Mouse (Mus musculus) forebrain, embryonic 11.5 days (tissue): ENCODE results near the gene Comp. TPM values are rescaled to one million over a fixed set of nuclear protein-coding genes. Genes with fewer than 3 reads are reported as not detected.

Source experiments
- ATAC-seq: fragments of 200-750 bp; cut with Nextera tagmentation; replicated peaks from 2 replicates; pipeline ENCODE4 v1.8.0; 2017; ENCODE audit warnings: moderate TSS enrichment; ENCODE audit not compliant: low FRiP score
- DNase-seq: peaks from one replicate; pipeline ENCODE4 v3.0.0-alpha.2; 2017; ENCODE audit warnings: low spot score
- H3K27ac ChIP-seq: fragments of 300-500 bp; sonication (generic); 2 replicates; pipeline ENCODE4 v1.5.1; 2014; ENCODE audit warnings: low read depth, low read length
- H3K27me3 ChIP-seq: fragments of 300-500 bp; sonication (generic); 2 replicates; pipeline ENCODE4 v1.6.1; 2014; ENCODE audit warnings: mild to moderate bottlenecking, low read length, mixed read lengths; ENCODE audit not compliant: control insufficient read depth, insufficient read depth
- H3K36me3 ChIP-seq: fragments of 300-500 bp; sonication (generic); 2 replicates; pipeline ENCODE4 v1.6.1; 2014; ENCODE audit warnings: mild to moderate bottlenecking, low read length, moderate library complexity, mixed read lengths; ENCODE audit not compliant: control insufficient read depth, insufficient read depth
- H3K4me1 ChIP-seq: fragments of 300-500 bp; sonication (generic); replicated peaks from 2 replicates; pipeline ENCODE4 v1.6.1; 2014; ENCODE audit warnings: low read length, mixed read lengths; ENCODE audit not compliant: control insufficient read depth, insufficient read depth
- H3K4me2 ChIP-seq: fragments of 300-500 bp; sonication (generic); 2 replicates; pipeline ENCODE4 v1.6.1; 2014; ENCODE audit warnings: low read depth, mild to moderate bottlenecking, low read length, moderate library complexity, mixed read lengths; ENCODE audit not compliant: severe bottlenecking
- H3K4me3 ChIP-seq: fragments of 300-500 bp; sonication (generic); 2 replicates; pipeline ENCODE4 v1.5.1; 2014; ENCODE audit warnings: low read depth, low read length
- H3K9ac ChIP-seq: fragments of 300-500 bp; sonication (generic); 2 replicates; pipeline ENCODE4 v1.6.1; 2014; ENCODE audit warnings: low read length
- H3K9me3 ChIP-seq: fragments of 300-500 bp; sonication (generic); 2 replicates; pipeline ENCODE4 v1.6.1; 2016; ENCODE audit warnings: low read length, mixed read lengths; ENCODE audit not compliant: control insufficient read depth
- WGBS: fragments of 180-500 bp; shearing (Covaris S2); extraction: QIAGEN DNeasy Blood & Tissue Kit; methylation state at CpG from one replicate; pipeline ENCODE4 v1.1.7; 2014; 5-methylcytosine and 5-hydroxymethylcytosine counted together
- polyA plus RNA-seq: library from polyadenylated mRNA; unstranded; fragments of >200 nt; fragmentation: Nextera tagmentation; extraction: Ambion mirVana; gene quantifications from 2 replicates; pipeline ENCODE4 v1.2.1, GENCODE M21; 2014

The Comp gene
- polyA plus RNA-seq, 1 experiment from 2014 or later = 0.56 TPM

- Histone ChIP-seq H3K9ac (no peak overlapping the region), H3K36me3 (no peaks in the 10 kb centered on the region; the same call in 1 of the 2 replicates), H3K4me2 (no peak overlapping the region), H3K4me3 (no peak overlapping the region), H3K4me1 (no peaks in the 10 kb centered on the region), H3K27ac (no peak overlapping the region), H3K27me3 (no peaks in the 10 kb centered on the region), H3K9me3 (no peaks in the 10 kb centered on the region)
- ATAC-seq = no peak
- DNase-seq = no peak
- WGBS = 87% methylated on average over 16 of the region's 16 CpGs
These were observed 24.5 kb downstream of the Comp start for GRCm38 (mm10) chr8:70397611-70398563.

- Histone ChIP-seq H3K4me1 (peaks cover 5% of the 10 kb centered on the region), H3K27me3 (no peaks in the 10 kb centered on the region), H3K4me2 (no peak overlapping the region), H3K27ac (no peak overlapping the region), H3K4me3 (no peak overlapping the region), H3K36me3 (no peaks in the 10 kb centered on the region), H3K9me3 (no peaks in the 10 kb centered on the region), H3K9ac (no peak overlapping the region)
- ATAC-seq (no peak), DNase-seq (no peak)
- WGBS = 92% methylated on average over 3 of the region's 3 CpGs
These were observed 30.9 kb downstream of the Comp start for GRCm38 (mm10) chr8:70404212-70404611.

- DNase-seq (no peak), ATAC-seq (no peak)
- Histone ChIP-seq H3K4me1 (peaks cover 5% of the 10 kb centered on the region), H3K36me3 (no peaks in the 10 kb centered on the region), H3K9ac (no peak overlapping the region), H3K27ac (no peak overlapping the region), H3K27me3 (no peaks in the 10 kb centered on the region), H3K4me2 (no peak overlapping the region), H3K9me3 (no peaks in the 10 kb centered on the region), H3K4me3 (no peak overlapping the region)
- 68% methylated on average over 7 of the region's 7 CpGs for WGBS
These were observed 31.8 kb downstream of the Comp start for GRCm38 (mm10) chr8:70405189-70405588.

- H3K4me1 ChIP-seq = peaks cover 5% of the 10 kb centered on the region
- DNase-seq (no peak), ATAC-seq (no peak)
- no peak overlapping the region for H3K9ac ChIP-seq
- H3K9me3 ChIP-seq = no peaks in the 10 kb centered on the region
- no peaks in the 10 kb centered on the region for H3K27me3 ChIP-seq
- no peak overlapping the region for H3K4me2 ChIP-seq
- WGBS = 79% methylated on average over 11 of the region's 11 CpGs
- H3K36me3 ChIP-seq = no peaks in the 10 kb centered on the region
- H3K27ac ChIP-seq = no peak overlapping the region
- no peak overlapping the region for H3K4me3 ChIP-seq
These were observed 33.2 kb downstream of the Comp start for GRCm38 (mm10) chr8:70406427-70407069.

- Histone ChIP-seq H3K4me3 (no peak overlapping the region), H3K36me3 (no peaks in the 10 kb centered on the region), H3K9ac (peak overlapping the region; percentile 12; the same call in 1 of the 2 replicates), H3K4me2 (no peak overlapping the region), H3K27me3 (no peaks in the 10 kb centered on the region), H3K4me1 (peaks cover 5% of the 10 kb centered on the region), H3K9me3 (no peaks in the 10 kb centered on the region), H3K27ac (peak overlapping the region; percentile 18; the same call in 1 of the 2 replicates)
- ATAC-seq (no peak; the same call in 1 of the 2 replicates), DNase-seq (no peak)
- WGBS = 68% methylated on average over 6 of the region's 6 CpGs
These were observed 34.9 kb downstream of the Comp start for GRCm38 (mm10) chr8:70408301-70408700.

GRCm38 (mm10) chr8:70409019-70409418 is 35.7 kb downstream of the Comp start:
- H3K4me2 ChIP-seq = no peak overlapping the region
- no peak overlapping the region for H3K27ac ChIP-seq
- no peak overlapping the region for H3K4me3 ChIP-seq
- ATAC-seq (no peak), DNase-seq (no peak)
- H3K4me1 ChIP-seq = peaks cover 5% of the 10 kb centered on the region
- no peaks in the 10 kb centered on the region for H3K9me3 ChIP-seq
- no peaks in the 10 kb centered on the region for H3K27me3 ChIP-seq
- H3K9ac ChIP-seq = no peak overlapping the region
- no peaks in the 10 kb centered on the region for H3K36me3 ChIP-seq
- WGBS = 81% methylated on average over 10 of the region's 10 CpGs

GRCm38 (mm10) chr8:70409455-70409871 is 36.1 kb downstream of the Comp start:
- no peak for DNase-seq
- Histone ChIP-seq H3K4me1 (peaks cover 5% of the 10 kb centered on the region), H3K9ac (no peak overlapping the region)

GRCm38 (mm10) chr8:70410281-70410680 is 36.9 kb downstream of the Comp start:
- no peak overlapping the region for H3K9ac ChIP-seq
- no peak overlapping the region for H3K4me2 ChIP-seq
- ATAC-seq (no peak), DNase-seq (no peak)
- WGBS = 97% methylated on average over 5 of the region's 5 CpGs
- no peaks in the 10 kb centered on the region for H3K36me3 ChIP-seq
- no peaks in the 10 kb centered on the region for H3K27me3 ChIP-seq
- no peaks in the 10 kb centered on the region for H3K9me3 ChIP-seq
- H3K4me1 ChIP-seq = peaks cover 5% of the 10 kb centered on the region
- no peak overlapping the region for H3K4me3 ChIP-seq
- no peak overlapping the region for H3K27ac ChIP-seq

More at GRCm38 (mm10) chr8:70409455-70409871, 36.1 kb downstream of the Comp start:
- Histone ChIP-seq H3K9me3 (no peaks in the 10 kb centered on the region), H3K36me3 (no peaks in the 10 kb centered on the region), H3K27me3 (no peaks in the 10 kb centered on the region), H3K4me3 (no peak overlapping the region), H3K4me2 (no peak overlapping the region), H3K27ac (no peak overlapping the region)
- ATAC-seq = no peak
- 75% methylated on average over 9 of the region's 9 CpGs for WGBS
